ENCODE assay signal across 8 mouse cellular contexts in genomic region chr16:30024681-30025262, GRCm38 (mm10). TPM values are rescaled to one million over a fixed set of nuclear protein-coding genes. Genes with fewer than 3 reads are reported as not detected.
A peak's percentile ranks its signal among the peaks of the same experiment; 100 is the strongest.
DNase-seq lines count a peak whose midpoint lies in the region; ATAC-seq and TF ChIP-seq lines count a peak whose summit lies in the region.

No protein-coding gene starts in this region.

- no peak overlapping the region for H3K4me3 ChIP-seq in left cerebral cortex, adult 2 months
- no peak overlapping the region for H3K4me3 ChIP-seq in forebrain, embryonic 16.5 days (replicated peaks; ENCODE audit: low read length)

- no peaks in the 10 kb centered on the region for H3K9me3 ChIP-seq in forebrain, embryonic 16.5 days (ENCODE audit: control insufficient read depth, low read length)

- H3K4me1 ChIP-seq in forebrain, embryonic 16.5 days (replicated peaks; ENCODE audit: control insufficient read depth, insufficient read depth, low read length) = peaks cover 25% of the 10 kb centered on the region

- peak; percentile 42 to 58 for DNase-seq in left cerebral cortex, adult 2 months (ENCODE audit: extremely low spot score in 1 of 2, low spot score in 2 of 2)
- DNase-seq in left cerebral cortex, postnatal 4 days = no peak
- DNase-seq in T-cell, adult 2 months (ENCODE audit: low spot score) = peak; percentile 50
- peak; percentile 58 to 65 for DNase-seq in heart, adult 9 months (ENCODE audit: low spot score in 2 of 2)
- DNase-seq in urinary bladder, postnatal 25 days (ENCODE audit: low spot score) = peak; percentile 50
- DNase-seq in embryo, embryonic 11 days = no peak

- 71% methylated on average over 9 of the region's 9 CpGs for WGBS in forebrain, embryonic 16.5 days

- no peak overlapping the region for H3K4me2 ChIP-seq in forebrain, embryonic 16.5 days (ENCODE audit: low read length)

- H3K27me3 ChIP-seq in forebrain, embryonic 16.5 days (replicated peaks; ENCODE audit: control insufficient read depth, insufficient read depth, low read length) = peaks cover 5% of the 10 kb centered on the region; the same call in 1 of the 2 replicates

- intact Hi-C loops in left cerebral cortex, adult 2 months (cut with DNase I) = loop anchor here (2.0 kb wide), 1 partner anchor 38 kb away; no protein-coding TSS in a partner anchor
- intact Hi-C loops in left cerebral cortex, postnatal 4 days (cut with DNase I) = no loop called here

- H3K27ac ChIP-seq in left cerebral cortex, adult 2 months = no peak overlapping the region
- H3K27ac ChIP-seq in forebrain, embryonic 16.5 days (ENCODE audit: low read length) = no peak overlapping the region

- peak; percentile 92 for ATAC-seq in megakaryocyte progenitor cell, adult 5-6 weeks (replicated peaks; ENCODE audit: poor library complexity)
- ATAC-seq in forebrain, embryonic 16.5 days = no peak

- no peak for TF ChIP-seq CTCF in left cerebral cortex, adult 2 months (IDR thresholded peaks at IDR 0.05)

- no peak overlapping the region for H3K9ac ChIP-seq in forebrain, embryonic 16.5 days (replicated peaks; ENCODE audit: low read depth, low read length)

- H3K36me3 ChIP-seq in forebrain, embryonic 16.5 days (ENCODE audit: control insufficient read depth, insufficient read depth) = no peaks in the 10 kb centered on the region

RNA-seq across cellular contexts. Expression of gene Hes1, which starts 39.4 kb away (rescaled TPM):
- 10 to 100 TPM; 20.2 to 21.8 TPM for total RNA-seq in left cerebral cortex, adult 2 months (2021)
- 10 to 100 TPM; 15.9 to 19.1 TPM for total RNA-seq in left cerebral cortex, postnatal 4 days (2021)
- total RNA-seq in megakaryocyte progenitor cell, adult 5-6 weeks (2015) = 0.24 and 0.47 TPM in 2 replicates
- total RNA-seq in megakaryocyte progenitor cell, adult 5-6 weeks (2017) = 0.41 and 6.0 TPM in 2 replicates
- 9.6 and 14.5 TPM in 2 replicates for polyA plus RNA-seq in forebrain, embryonic 16.5 days (2015; fragmentation: Nextera tagmentation; extraction: Ambion mirVana)

Comparison
In these comparisons a context has a peak if more than half of its experiments do, and no peak if none do; other contexts are left out.
1. DNase-seq: peak in left cerebral cortex, adult 2 months (2 of 2), T-cell, adult 2 months (single experiment), heart, adult 9 months (2 of 2) and urinary bladder, postnatal 25 days (single experiment); none in left cerebral cortex, postnatal 4 days (single experiment) and embryo, embryonic 11 days (single experiment).